Mouse (Mus musculus): Measurements from ENCODE around the gene Taar4. TPM values are rescaled to one million over a fixed set of nuclear protein-coding genes. Genes with fewer than 3 reads are reported as not detected.

Gene Taar4
- not detected in 2 replicates for polyA plus RNA-seq (2015; fragmentation: Nextera tagmentation; extraction: Ambion mirVana)

DNA sequence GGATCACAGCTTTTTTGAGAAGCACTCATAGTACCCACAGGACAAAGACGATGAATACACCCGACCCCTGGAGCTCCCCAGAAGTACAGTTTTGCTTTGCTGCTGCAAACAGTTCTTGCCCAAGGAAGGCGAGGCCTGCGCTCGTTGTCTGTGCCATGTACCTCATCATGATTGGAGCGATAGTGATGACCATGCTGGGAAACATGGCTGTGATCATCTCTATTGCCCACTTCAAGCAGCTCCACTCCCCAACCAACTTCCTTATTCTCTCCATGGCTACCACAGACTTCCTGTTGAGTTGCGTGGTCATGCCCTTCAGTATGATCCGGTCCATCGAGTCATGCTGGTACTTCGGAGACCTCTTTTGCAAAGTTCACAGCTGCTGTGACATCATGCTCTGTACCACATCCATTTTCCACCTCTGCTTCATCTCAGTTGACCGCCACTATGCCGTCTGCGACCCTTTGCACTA, at the start of gene Taar4:
Gene Taar4, plus strand, starts transcription at position 51 of the 472 bp plus-strand sequence.
- no peak for ATAC-seq (ENCODE audit: low FRiP score, low read depth)
- Histone ChIP-seq H3K27me3 (no peaks in the 10 kb centered on the region), H3K4me2 (no peak within 1 kb of the TSS), H3K4me3 (no peak within 1 kb of the TSS), H3K9me3 (no peaks in the 10 kb centered on the region), H3K4me1 (replicated peaks) (no peaks in the 10 kb centered on the region), H3K27ac (replicated peaks) (no peak within 1 kb of the TSS), H3K36me3 (no peaks in the 10 kb centered on the region), H3K9ac (no peak within 1 kb of the TSS)
- WGBS, result 94% methylated on average over 13 of the region's 13 CpGs

GRCm38 (mm10) chr10:23920056-23920455, 40.2 kb upstream of the Taar4 start, which contains the start of gene Taar1:
Gene Taar1, plus strand, starts transcription at chr10:23920356.
- Histone ChIP-seq H3K27me3 (no peaks in the 10 kb centered on the region), H3K4me3 (no peak within 1 kb of the TSS), H3K9ac (no peak within 1 kb of the TSS), H3K27ac (replicated peaks) (no peak within 1 kb of the TSS), H3K4me2 (no peak within 1 kb of the TSS), H3K4me1 (replicated peaks) (no peaks in the 10 kb centered on the region), H3K9me3 (no peaks in the 10 kb centered on the region), H3K36me3 (no peaks in the 10 kb centered on the region)
- 92% methylated on average over 4 of the region's 4 CpGs for WGBS
- no peak for ATAC-seq (ENCODE audit: low FRiP score, low read depth)

DNA sequence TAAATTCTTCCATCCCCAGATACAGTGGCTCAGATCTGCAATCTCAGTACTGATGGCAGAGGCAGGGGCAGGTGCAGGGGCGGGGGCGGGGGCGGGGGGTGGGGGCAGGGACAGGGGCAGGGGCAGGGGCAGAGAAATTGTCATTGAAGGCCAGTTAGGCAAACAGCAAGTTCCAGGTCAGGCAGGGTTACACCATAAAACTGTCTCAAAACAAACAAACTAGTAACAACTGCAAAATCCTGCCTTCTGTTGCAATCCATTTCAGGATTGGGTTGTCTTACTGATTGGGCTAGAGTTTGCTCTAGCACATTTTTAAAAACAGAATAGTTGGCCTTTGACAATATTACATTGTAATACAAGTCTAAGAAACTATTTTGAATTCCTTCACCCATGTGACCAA, 37.8 kb upstream of the Taar4 start:
- no peak overlapping the region for H3K4me3 ChIP-seq
- no peak for ATAC-seq (ENCODE audit: low FRiP score, low read depth)
- no peaks in the 10 kb centered on the region for H3K36me3 ChIP-seq
- H3K4me2 ChIP-seq, result no peak overlapping the region
- H3K4me1 ChIP-seq (replicated peaks), result no peaks in the 10 kb centered on the region
- 79% methylated on average over 3 of the region's 3 CpGs for whole genome bisulfite sequencing
- no peaks in the 10 kb centered on the region for H3K27me3 ChIP-seq
- no peaks in the 10 kb centered on the region for H3K9me3 ChIP-seq
- no peak overlapping the region for H3K9ac ChIP-seq
- H3K27ac ChIP-seq (replicated peaks), result no peak overlapping the region

DNA sequence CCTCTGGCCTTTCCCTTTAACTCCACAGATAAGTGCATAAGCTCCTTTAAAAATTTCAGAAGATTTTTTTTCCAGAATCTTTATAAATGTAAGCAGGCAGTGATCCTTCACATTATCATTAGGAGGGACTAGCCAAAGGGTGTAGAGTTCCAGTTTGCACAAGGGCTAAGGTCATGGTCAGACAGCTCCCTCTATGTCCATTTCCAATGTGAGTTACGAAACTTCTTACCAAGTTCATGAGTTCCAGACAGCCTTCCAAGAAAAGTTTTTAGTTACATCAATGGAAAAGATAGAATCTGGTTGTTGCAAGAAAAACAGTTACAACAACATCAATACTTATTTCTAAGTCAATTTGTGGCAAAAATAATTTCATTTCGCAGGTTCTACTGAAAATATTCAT, 36.4 kb upstream of the Taar4 start:
- no peak overlapping the region for H3K4me3 ChIP-seq
- no peak overlapping the region for H3K27ac ChIP-seq (replicated peaks)
- H3K36me3 ChIP-seq, result no peaks in the 10 kb centered on the region
- 85% methylated on average over 2 of the region's 2 CpGs for WGBS
- H3K4me2 ChIP-seq, result no peak overlapping the region
- ATAC-seq (ENCODE audit: low FRiP score, low read depth), result no peak
- H3K27me3 ChIP-seq, result no peaks in the 10 kb centered on the region
- no peaks in the 10 kb centered on the region for H3K9me3 ChIP-seq
- no peak overlapping the region for H3K9ac ChIP-seq
- no peaks in the 10 kb centered on the region for H3K4me1 ChIP-seq (replicated peaks)

DNA sequence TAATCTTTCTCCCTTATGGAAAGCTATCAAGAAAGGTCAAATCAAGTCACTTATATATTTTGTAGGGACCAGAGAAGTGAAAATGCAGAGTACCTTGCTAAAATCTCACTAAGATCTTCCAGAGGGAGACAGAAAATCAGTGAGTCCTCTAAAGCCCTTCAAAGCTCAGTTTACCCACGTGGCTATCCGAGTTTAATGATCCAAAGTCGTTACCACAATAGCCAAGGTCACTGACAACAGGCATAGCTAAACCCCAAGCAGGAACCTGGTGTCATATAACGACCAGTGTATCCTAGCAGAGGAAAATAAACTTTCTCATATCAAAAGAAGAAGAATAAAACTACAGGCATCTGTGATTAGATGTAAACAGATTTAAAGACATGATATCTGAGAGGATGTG, 22.7 kb upstream of the Taar4 start:
- no peak for ATAC-seq (ENCODE audit: low FRiP score, low read depth)
- no peak overlapping the region for H3K4me3 ChIP-seq
- H3K36me3 ChIP-seq, result no peaks in the 10 kb centered on the region
- 52% methylated on average over 4 of the region's 4 CpGs for WGBS
- H3K4me1 ChIP-seq (replicated peaks), result no peaks in the 10 kb centered on the region
- no peaks in the 10 kb centered on the region for H3K9me3 ChIP-seq
- no peak overlapping the region for H3K27ac ChIP-seq (replicated peaks)
- H3K27me3 ChIP-seq, result no peaks in the 10 kb centered on the region
- no peak overlapping the region for H3K4me2 ChIP-seq
- H3K9ac ChIP-seq, result no peak overlapping the region

DNA sequence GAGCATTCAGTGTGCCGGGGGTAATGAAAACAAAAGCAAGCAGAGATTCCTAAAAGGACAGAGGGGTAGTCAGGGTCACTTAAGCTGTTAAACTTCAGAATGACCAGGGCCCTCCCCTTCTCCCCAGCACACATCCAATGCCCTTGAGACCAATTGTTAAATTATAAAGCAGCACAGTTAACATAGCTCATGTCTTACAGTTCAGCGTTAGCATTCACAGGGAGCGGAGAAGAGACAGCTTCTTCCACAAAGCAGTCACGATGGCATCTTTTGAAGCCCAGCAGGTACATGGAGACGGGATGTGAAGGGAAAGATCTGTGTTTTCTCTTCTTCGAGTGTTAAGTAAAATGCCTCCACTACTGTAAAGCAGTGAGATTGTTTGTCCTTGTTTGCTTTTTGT, 22.0 kb upstream of the Taar4 start, which contains the start of gene Taar2:
Gene Taar2, plus strand, starts transcription at position 261 of the 400 bp plus-strand sequence.
- Histone ChIP-seq H3K27ac (replicated peaks) (no peak within 1 kb of the TSS), H3K4me2 (peak within 1 kb of the TSS; percentile 16; the same call in 1 of the 2 replicates), H3K4me3 (no peak within 1 kb of the TSS), H3K9me3 (no peaks in the 10 kb centered on the region), H3K4me1 (replicated peaks) (no peaks in the 10 kb centered on the region), H3K36me3 (no peaks in the 10 kb centered on the region), H3K27me3 (no peaks in the 10 kb centered on the region), H3K9ac (no peak within 1 kb of the TSS)
- 38% methylated on average over 6 of the region's 6 CpGs for WGBS
- no peak for ATAC-seq (ENCODE audit: low FRiP score, low read depth)

DNA sequence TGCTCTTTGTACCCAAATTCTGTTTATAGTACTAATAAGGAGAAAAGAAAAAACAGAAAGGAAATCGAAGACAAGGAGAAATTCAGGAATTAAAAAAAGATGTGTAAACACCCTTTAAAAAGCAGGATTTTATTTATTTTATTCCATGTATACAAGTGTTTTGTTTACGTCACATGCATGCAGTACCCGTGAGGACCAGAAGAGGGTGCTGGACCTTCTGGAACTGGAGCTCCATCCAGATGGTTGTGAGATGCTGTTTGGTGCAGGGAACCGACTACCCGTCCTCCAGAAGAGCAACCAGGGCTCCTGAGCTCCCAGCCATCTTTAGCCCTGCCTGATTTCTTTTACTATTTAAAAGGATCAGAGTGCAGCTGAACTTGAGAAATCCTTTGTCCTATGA, 17.8 kb upstream of the Taar4 start:
- H3K9ac ChIP-seq, result no peak overlapping the region
- H3K27ac ChIP-seq (replicated peaks), result no peak overlapping the region
- no peak overlapping the region for H3K4me3 ChIP-seq
- WGBS, result 79% methylated on average over 5 of the region's 5 CpGs
- no peak for ATAC-seq (ENCODE audit: low FRiP score, low read depth)
- no peaks in the 10 kb centered on the region for H3K27me3 ChIP-seq
- H3K4me2 ChIP-seq, result no peak overlapping the region
- H3K9me3 ChIP-seq, result no peaks in the 10 kb centered on the region
- no peaks in the 10 kb centered on the region for H3K36me3 ChIP-seq
- H3K4me1 ChIP-seq (replicated peaks), result no peaks in the 10 kb centered on the region

DNA sequence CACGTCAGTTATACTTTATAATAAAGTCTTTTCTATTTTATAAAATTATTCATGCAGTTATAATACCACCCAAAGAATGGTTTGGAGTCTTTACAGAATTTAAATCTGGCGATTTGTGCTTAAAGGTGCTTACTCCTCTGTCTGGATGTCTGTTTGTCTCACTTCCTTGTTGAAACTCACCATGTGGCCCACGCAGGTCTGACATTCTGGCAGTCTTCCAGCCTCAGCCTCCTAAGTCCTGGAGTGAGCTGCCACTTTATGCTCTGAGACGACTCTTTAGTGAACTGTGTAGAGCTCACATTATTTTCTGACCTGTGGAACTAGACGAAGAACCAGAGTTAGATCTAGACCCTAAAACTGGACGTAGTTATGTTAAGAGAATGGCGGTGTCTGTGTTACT, 12.3 kb upstream of the Taar4 start:
- 66% methylated on average over 7 of the region's 7 CpGs for WGBS
- no peak overlapping the region for H3K4me2 ChIP-seq
- no peaks in the 10 kb centered on the region for H3K4me1 ChIP-seq (replicated peaks)
- H3K9me3 ChIP-seq, result no peaks in the 10 kb centered on the region
- no peaks in the 10 kb centered on the region for H3K27me3 ChIP-seq
- no peak overlapping the region for H3K27ac ChIP-seq (replicated peaks)
- no peaks in the 10 kb centered on the region for H3K36me3 ChIP-seq
- no peak for ATAC-seq (ENCODE audit: low FRiP score, low read depth)
- no peak overlapping the region for H3K9ac ChIP-seq
- H3K4me3 ChIP-seq, result no peak overlapping the region

DNA sequence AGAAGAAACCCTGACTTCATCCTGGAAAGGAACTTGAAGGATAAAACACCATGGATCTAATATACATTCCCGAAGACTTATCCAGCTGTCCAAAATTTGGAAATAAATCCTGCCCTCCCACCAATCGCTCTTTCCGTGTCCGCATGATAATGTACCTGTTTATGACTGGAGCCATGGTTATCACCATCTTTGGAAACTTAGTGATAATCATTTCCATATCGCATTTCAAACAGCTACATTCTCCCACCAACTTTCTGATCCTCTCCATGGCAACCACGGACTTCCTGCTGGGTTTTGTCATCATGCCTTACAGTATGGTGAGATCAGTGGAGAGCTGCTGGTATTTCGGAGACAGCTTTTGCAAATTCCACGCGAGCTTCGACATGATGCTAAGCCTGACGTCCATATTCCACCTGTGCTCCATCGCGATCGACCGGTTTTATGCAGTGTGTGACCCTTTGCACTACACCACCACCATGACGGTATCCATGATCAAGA, 10.7 kb upstream of the Taar4 start, which contains the start of gene Taar3:
Gene Taar3, plus strand, starts transcription at position 51 of the 498 bp plus-strand sequence.
- no peaks in the 10 kb centered on the region for H3K9me3 ChIP-seq
- H3K4me1 ChIP-seq (replicated peaks), result no peaks in the 10 kb centered on the region
- H3K4me2 ChIP-seq, result no peak within 1 kb of the TSS
- 78% methylated on average over 16 of the region's 16 CpGs for WGBS
- H3K27ac ChIP-seq (replicated peaks), result no peak within 1 kb of the TSS
- no peak within 1 kb of the TSS for H3K9ac ChIP-seq
- no peaks in the 10 kb centered on the region for H3K27me3 ChIP-seq
- H3K4me3 ChIP-seq, result no peak within 1 kb of the TSS
- no peaks in the 10 kb centered on the region for H3K36me3 ChIP-seq
- no peak for ATAC-seq (ENCODE audit: low FRiP score, low read depth)

DNA sequence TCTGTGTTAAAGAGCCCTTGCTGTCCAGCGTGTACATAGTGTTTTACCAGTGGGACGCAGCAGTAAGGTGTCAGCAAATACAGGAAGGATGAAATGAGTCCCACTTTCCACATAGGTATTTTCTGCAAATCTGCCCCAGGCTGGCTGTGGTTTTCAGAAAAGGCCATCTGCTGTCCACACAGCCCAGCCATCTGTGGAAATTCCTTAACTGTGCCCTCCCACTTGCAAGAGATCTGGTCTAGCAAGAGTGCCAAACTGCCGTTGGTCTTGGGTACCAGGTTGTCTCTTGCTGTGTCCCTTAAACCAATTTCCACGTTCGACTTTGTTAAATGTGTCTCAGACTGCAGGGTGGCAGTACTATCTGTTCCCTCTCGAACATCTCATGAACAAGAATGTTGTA, 8.6 kb upstream of the Taar4 start:
- Histone ChIP-seq H3K27me3 (no peaks in the 10 kb centered on the region), H3K36me3 (no peaks in the 10 kb centered on the region), H3K9me3 (no peaks in the 10 kb centered on the region), H3K4me2 (no peak overlapping the region), H3K4me3 (no peak overlapping the region), H3K9ac (no peak overlapping the region), H3K4me1 (replicated peaks) (no peaks in the 10 kb centered on the region), H3K27ac (replicated peaks) (no peak overlapping the region)
- ATAC-seq (ENCODE audit: low FRiP score, low read depth), result no peak
- 83% methylated on average over 6 of the region's 6 CpGs for WGBS

DNA sequence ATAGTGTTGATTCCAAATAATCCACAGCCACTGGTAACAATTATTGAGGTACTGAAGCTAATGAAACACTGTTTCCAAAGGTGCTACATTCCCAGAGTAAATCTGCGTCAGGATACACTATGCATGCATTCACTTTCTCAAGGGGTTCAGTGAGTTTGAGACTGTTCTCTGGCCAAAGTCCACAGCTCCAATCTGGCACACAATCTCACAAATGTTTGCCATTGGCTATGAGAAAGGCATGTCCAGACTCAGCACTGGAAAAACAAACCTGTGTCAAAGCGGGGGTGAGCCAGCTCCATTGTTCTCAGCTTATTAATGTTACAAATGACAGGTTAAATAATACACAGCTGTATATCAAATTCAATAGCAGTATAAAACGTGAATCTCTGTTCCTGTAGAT, 1.2 kb upstream of the Taar4 start:
- 65% methylated on average over 3 of the region's 3 CpGs for WGBS
- no peak for ATAC-seq (ENCODE audit: low FRiP score, low read depth)

DNA sequence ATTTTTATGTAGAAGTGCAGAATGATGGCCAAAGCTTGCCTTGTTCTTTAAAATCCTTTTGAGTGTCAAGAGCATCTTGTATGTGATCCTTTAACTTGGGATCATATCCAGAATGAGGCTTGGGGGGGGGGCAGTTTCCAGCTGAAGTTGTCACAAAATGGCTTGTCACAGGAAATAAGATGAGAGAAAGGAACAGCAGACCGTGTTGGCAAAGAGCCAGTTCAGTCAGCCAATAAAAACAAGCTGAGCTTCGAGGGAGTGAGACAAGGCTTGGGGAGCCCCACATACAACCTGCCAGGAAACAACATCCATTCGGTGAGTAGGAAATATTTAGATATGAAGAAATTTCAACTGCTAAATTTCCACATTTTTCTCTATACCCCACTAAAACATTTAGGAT, 3.1 kb downstream of the Taar4 start:
- no peak for ATAC-seq (ENCODE audit: low FRiP score, low read depth)
- Histone ChIP-seq H3K36me3 (no peaks in the 10 kb centered on the region), H3K4me3 (no peak overlapping the region), H3K4me1 (replicated peaks) (no peaks in the 10 kb centered on the region), H3K27ac (replicated peaks) (no peak overlapping the region), H3K9ac (no peak overlapping the region), H3K27me3 (no peaks in the 10 kb centered on the region), H3K9me3 (no peaks in the 10 kb centered on the region), H3K4me2 (no peak overlapping the region)
- WGBS, result 56% methylated on average over 3 of the region's 3 CpGs

More for the DNA sequence above, 1.2 kb upstream of the Taar4 start:
- Histone ChIP-seq H3K9me3 (no peaks in the 10 kb centered on the region), H3K36me3 (no peaks in the 10 kb centered on the region), H3K27ac (replicated peaks) (no peak overlapping the region), H3K9ac (no peak overlapping the region), H3K4me1 (replicated peaks) (no peaks in the 10 kb centered on the region), H3K4me2 (no peak overlapping the region), H3K4me3 (no peak overlapping the region), H3K27me3 (no peaks in the 10 kb centered on the region)

All from hindbrain, embryonic 15.5 days (tissue).